Mouse (Mus musculus) kidney, postnatal 0 days (tissue): ENCODE results near the gene Oaf. TPM values are rescaled to one million over a fixed set of nuclear protein-coding genes. Genes with fewer than 3 reads are reported as not detected.

Experiments used
- ATAC-seq: fragments of 200-750 bp; cut with Nextera tagmentation; replicated peaks from 2 replicates; pipeline ENCODE4 v1.8.0; 2017; ENCODE audit warnings: low read depth, moderate number of reproducible peaks, moderate TSS enrichment, moderate library complexity; ENCODE audit not compliant: low FRiP score
- DNase-seq: peaks from one replicate; pipeline ENCODE4 v3.0.0-alpha.2; 2016; ENCODE audit warnings: low spot score
- H3K27ac ChIP-seq: fragments of 300-500 bp; sonication (generic); 2 replicates; pipeline ENCODE4 v1.5.1; 2014; ENCODE audit warnings: mild to moderate bottlenecking
- H3K27me3 ChIP-seq: fragments of 300-500 bp; sonication (generic); 2 replicates; pipeline ENCODE4 v1.6.1; 2014; ENCODE audit warnings: low read length, mixed read lengths; ENCODE audit not compliant: insufficient read depth
- H3K36me3 ChIP-seq: fragments of 300-500 bp; sonication (generic); 2 replicates; pipeline ENCODE4 v1.6.1; 2014; ENCODE audit warnings: low read length, mixed read lengths; ENCODE audit not compliant: insufficient read depth
- H3K4me1 ChIP-seq: fragments of 300-500 bp; sonication (generic); replicated peaks from 2 replicates; pipeline ENCODE4 v1.6.1; 2014; ENCODE audit warnings: antibody characterized with exemption, low read length, mixed read lengths; ENCODE audit not compliant: insufficient read depth
- H3K4me2 ChIP-seq: fragments of 300-500 bp; sonication (generic); 2 replicates; pipeline ENCODE4 v1.6.1; 2014; ENCODE audit warnings: mild to moderate bottlenecking, low read length, moderate library complexity, mixed read lengths
- H3K4me3 ChIP-seq: fragments of 300-500 bp; sonication (generic); replicated peaks from 2 replicates; pipeline ENCODE4 v1.5.1; 2014; ENCODE audit warnings: low read depth, low read length
- H3K9ac ChIP-seq: fragments of 300-500 bp; sonication (generic); 2 replicates; pipeline ENCODE4 v1.6.1; 2014; ENCODE audit warnings: low read depth, low read length
- H3K9me3 ChIP-seq: fragments of 300-500 bp; sonication (generic); replicated peaks from 2 replicates; pipeline ENCODE4 v1.6.1; 2016; ENCODE audit warnings: low read length, inconsistent platforms, mixed read lengths
- CTCF ChIP-seq: IDR thresholded peaks from 2 replicates; pipeline ENCODE4 v1.5.1; 2016; ENCODE audit warnings: antibody characterized with exemption, low read depth, mild to moderate bottlenecking, moderate library complexity
- WGBS: fragments of 180-500 bp; shearing (Covaris S2); extraction: QIAGEN DNeasy Blood & Tissue Kit; methylation state at CpG from one replicate; pipeline ENCODE4 v1.1.7; 2014; 5-methylcytosine and 5-hydroxymethylcytosine counted together
- polyA plus RNA-seq: library from polyadenylated mRNA; unstranded; fragments of >200 nt; fragmentation: Nextera tagmentation; extraction: Ambion mirVana; gene quantifications from 2 replicates; pipeline ENCODE4 v1.2.1, GENCODE M21; 2015

Gene Oaf
- polyA plus RNA-seq, 1 experiment from 2014 or later: 62.9 TPM

DNA sequence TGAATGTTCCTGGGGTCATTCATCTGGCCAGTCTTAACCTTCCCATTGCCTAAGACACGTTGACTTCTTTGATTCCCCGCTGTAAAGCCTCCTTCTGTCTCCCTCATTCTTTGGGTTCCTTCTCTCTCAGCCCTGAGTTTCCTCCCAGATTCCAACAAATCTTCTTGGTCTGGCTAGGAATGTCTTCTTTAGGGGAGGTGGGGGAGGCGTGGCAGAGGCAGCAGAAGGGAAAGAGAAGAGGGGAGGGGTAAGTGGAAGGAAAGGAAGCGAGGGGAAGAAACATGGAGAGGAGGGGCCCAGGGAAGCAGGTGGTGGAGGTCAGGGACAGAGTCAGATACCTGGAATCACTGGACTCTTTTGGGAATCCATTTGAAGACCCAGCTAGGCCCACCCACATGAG lies 22.7 kb upstream of the Oaf start:
- TF ChIP-seq CTCF: no peak
- 28% methylated on average over 4 of the region's 4 CpGs for WGBS
- Histone ChIP-seq H3K27ac (peak overlapping the region; percentile 89), H3K9me3 (no peaks in the 10 kb centered on the region), H3K4me2 (no peak overlapping the region), H3K9ac (no peak overlapping the region), H3K4me3 (no peak overlapping the region), H3K36me3 (no peaks in the 10 kb centered on the region), H3K27me3 (no peaks in the 10 kb centered on the region), H3K4me1 (peaks cover 30% of the 10 kb centered on the region)
- DNase-seq (peak; percentile 81), ATAC-seq (no peak)

GRCm38 (mm10) chr9:43261941-43262340 lies 22.2 kb upstream of the Oaf start:
- peak; percentile 73 for DNase-seq
- Histone ChIP-seq H3K27ac (peak overlapping the region; percentile 89), H3K4me2 (no peak overlapping the region), H3K36me3 (no peaks in the 10 kb centered on the region), H3K4me1 (peaks cover 30% of the 10 kb centered on the region), H3K9me3 (no peaks in the 10 kb centered on the region), H3K9ac (no peak overlapping the region), H3K27me3 (no peaks in the 10 kb centered on the region), H3K4me3 (no peak overlapping the region)
- peak; percentile 74 for ATAC-seq
- TF ChIP-seq CTCF: peak; percentile 52
- WGBS: 27% methylated on average over 2 of the region's 2 CpGs

- Histone ChIP-seq H3K4me2 (no peak overlapping the region), H3K4me1 (peaks cover 30% of the 10 kb centered on the region), H3K27ac (peak overlapping the region; percentile 89), H3K36me3 (no peaks in the 10 kb centered on the region), H3K4me3 (no peak overlapping the region), H3K27me3 (no peaks in the 10 kb centered on the region), H3K9ac (no peak overlapping the region), H3K9me3 (no peaks in the 10 kb centered on the region)
- WGBS: 47% methylated on average over 4 of the region's 4 CpGs
- DNase-seq (peak; percentile 71), ATAC-seq (peak; percentile 11; the same call in 1 of the 2 replicates)
- TF ChIP-seq CTCF: no peak
Observed at GRCm38 (mm10) chr9:43261124-43261907, 21.6 kb upstream of the Oaf start.

DNA sequence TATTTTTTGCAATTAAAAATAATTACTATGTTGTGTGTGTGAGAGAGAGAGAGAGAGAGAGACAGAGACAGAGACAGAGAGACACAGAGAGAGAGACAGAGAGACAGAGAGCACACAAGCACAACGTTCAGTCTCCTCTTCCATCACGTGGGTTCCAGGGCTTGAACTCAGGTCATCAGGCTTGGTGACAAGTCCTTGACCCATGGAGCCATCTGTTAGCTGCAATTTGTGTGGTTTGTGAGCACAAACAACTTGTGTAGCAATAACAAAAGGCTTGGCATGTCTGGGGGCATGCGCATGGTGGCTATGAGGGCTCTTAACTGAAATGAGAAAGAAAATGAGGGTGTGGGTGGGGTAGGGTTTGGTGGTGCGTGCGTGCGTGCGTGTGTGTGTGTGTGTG lies 20.9 kb upstream of the Oaf start:
- TF ChIP-seq CTCF: no peak
- Histone ChIP-seq H3K4me3 (no peak overlapping the region), H3K4me2 (no peak overlapping the region), H3K27ac (no peak overlapping the region), H3K36me3 (no peaks in the 10 kb centered on the region), H3K4me1 (peaks cover 30% of the 10 kb centered on the region), H3K27me3 (no peaks in the 10 kb centered on the region), H3K9ac (no peak overlapping the region), H3K9me3 (no peaks in the 10 kb centered on the region)
- DNase-seq (no peak), ATAC-seq (no peak)
- 73% methylated on average over 7 of the region's 7 CpGs for WGBS

GRCm38 (mm10) chr9:43253271-43253681 lies 13.6 kb upstream of the Oaf start:
- DNase-seq: peak; percentile 96
- WGBS: 12% methylated on average over 5 of the region's 5 CpGs
- H3K9me3 ChIP-seq: no peaks in the 10 kb centered on the region
- peak; percentile 78 for ATAC-seq
- H3K4me3 ChIP-seq: no peak overlapping the region
- TF ChIP-seq CTCF: no peak
- no peaks in the 10 kb centered on the region for H3K36me3 ChIP-seq
- no peak overlapping the region for H3K4me2 ChIP-seq
- H3K4me1 ChIP-seq: no peaks in the 10 kb centered on the region; the same call in 1 of the 2 replicates
- peak overlapping the region; percentile 75 for H3K27ac ChIP-seq
- 0 out of 2 replicates have a peak overlapping the region, but pooled peaks have one; percentile 13 for H3K9ac ChIP-seq
- H3K27me3 ChIP-seq: no peaks in the 10 kb centered on the region

GRCm38 (mm10) chr9:43252790-43253189 lies 13.1 kb upstream of the Oaf start:
- DNase-seq (peak; percentile 50), ATAC-seq (no peak)
- Histone ChIP-seq H3K4me2 (no peak overlapping the region), H3K36me3 (no peaks in the 10 kb centered on the region), H3K27ac (peak overlapping the region; percentile 75), H3K4me1 (no peaks in the 10 kb centered on the region; the same call in 1 of the 2 replicates), H3K27me3 (no peaks in the 10 kb centered on the region), H3K4me3 (no peak overlapping the region), H3K9ac (no peak overlapping the region), H3K9me3 (no peaks in the 10 kb centered on the region)
- no peak for TF ChIP-seq CTCF
- WGBS: 49% methylated on average over 3 of the region's 3 CpGs

GRCm38 (mm10) chr9:43251786-43252185 lies 12.1 kb upstream of the Oaf start:
- 89% methylated on average over 2 of the region's 2 CpGs for WGBS
- H3K4me1 ChIP-seq: no peaks in the 10 kb centered on the region; the same call in 1 of the 2 replicates
- no peak for TF ChIP-seq CTCF
- H3K4me3 ChIP-seq: no peak overlapping the region
- H3K9ac ChIP-seq: no peak overlapping the region
- DNase-seq (no peak), ATAC-seq (no peak)
- H3K36me3 ChIP-seq: no peaks in the 10 kb centered on the region
- no peaks in the 10 kb centered on the region for H3K27me3 ChIP-seq
- no peaks in the 10 kb centered on the region for H3K9me3 ChIP-seq
- no peak overlapping the region for H3K4me2 ChIP-seq
- H3K27ac ChIP-seq: no peak overlapping the region
